Mouse (Mus musculus) embryonic facial prominence, embryonic 10.5 days (tissue): ENCODE data around the gene Nudt14. TPM values are rescaled to one million over a fixed set of nuclear protein-coding genes. Genes with fewer than 3 reads are reported as not detected.

Source experiments
- DNase-seq: peaks from one replicate; pipeline ENCODE4 v3.0.0-alpha.2; 2017; ENCODE audit warnings: low spot score
- H3K27ac ChIP-seq: fragments of 300-500 bp; sonication (generic); replicated peaks from 2 replicates; pipeline ENCODE4 v1.5.1; 2016; ENCODE audit warnings: mild to moderate bottlenecking
- H3K27me3 ChIP-seq: fragments of 300-500 bp; sonication (generic); replicated peaks from 2 replicates; pipeline ENCODE4 v1.6.1; 2016; ENCODE audit warnings: low read depth, mild to moderate bottlenecking; ENCODE audit not compliant: poor library complexity, severe bottlenecking
- H3K36me3 ChIP-seq: fragments of 300-500 bp; sonication (generic); replicated peaks from 2 replicates; pipeline ENCODE4 v1.6.1; 2016; ENCODE audit warnings: mild to moderate bottlenecking, moderate library complexity
- H3K4me1 ChIP-seq: fragments of 300-500 bp; sonication (generic); 2 replicates; pipeline ENCODE4 v1.6.1; 2016
- H3K4me3 ChIP-seq: fragments of 300-500 bp; sonication (generic); 2 replicates; pipeline ENCODE4 v1.5.1; 2016; ENCODE audit warnings: mild to moderate bottlenecking, moderate library complexity
- H3K9me3 ChIP-seq: fragments of 300-500 bp; sonication (generic); 2 replicates; pipeline ENCODE4 v1.6.1; 2016; ENCODE audit warnings: mild to moderate bottlenecking
- WGBS: fragments of 180-500 bp; shearing (Covaris S2); methylation state at CpG from one replicate; pipeline ENCODE4 v1.1.7; 2016; 5-methylcytosine and 5-hydroxymethylcytosine counted together
- polyA plus RNA-seq: library from polyadenylated mRNA; unstranded; fragments of >200 nt; fragmentation: Nextera tagmentation; extraction: Ambion mirVana; gene quantifications from 2 replicates; pipeline ENCODE4 v1.2.1, GENCODE M21; 2016

The Nudt14 gene
- polyA plus RNA-seq, 1 experiment from 2014 or later: 83.8 TPM

GRCm38 (mm10) chr12:112961872-112962271 lies 19.9 kb upstream of the Nudt14 start:
- no peak overlapping the region for H3K4me3 ChIP-seq
- no peaks in the 10 kb centered on the region for H3K9me3 ChIP-seq
- H3K27ac ChIP-seq: no peak overlapping the region
- H3K36me3 ChIP-seq: peaks cover 96% of the 10 kb centered on the region
- H3K4me1 ChIP-seq: no peaks in the 10 kb centered on the region
- no peak for DNase-seq
- 82% methylated on average over 5 of the region's 5 CpGs for WGBS
- H3K27me3 ChIP-seq: no peaks in the 10 kb centered on the region

- 93% methylated on average over 7 of the region's 7 CpGs for WGBS
- H3K4me1 ChIP-seq: no peaks in the 10 kb centered on the region
- peaks cover 96% of the 10 kb centered on the region for H3K36me3 ChIP-seq
Measured at GRCm38 (mm10) chr12:112961428-112961827, 19.5 kb upstream of the Nudt14 start.

DNA sequence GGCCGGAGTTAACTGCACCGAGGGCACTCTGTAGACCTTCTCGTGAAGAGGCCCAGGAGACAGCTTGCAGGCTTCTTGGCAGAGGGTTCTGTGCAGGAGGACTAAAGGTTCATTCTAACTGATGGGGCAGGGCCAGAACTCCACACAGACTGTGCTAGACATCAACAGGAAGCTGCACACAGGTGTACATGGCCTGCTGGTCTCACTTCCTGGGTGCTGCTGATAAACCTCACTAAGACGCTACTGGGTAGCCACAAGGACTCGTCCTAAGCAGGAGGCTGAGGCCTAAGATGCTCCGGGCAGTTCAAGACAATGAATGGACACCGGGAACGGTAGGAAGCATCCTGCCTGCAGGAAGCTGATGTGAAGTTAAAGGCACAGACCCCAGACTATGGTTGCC lies 17.5 kb upstream of the Nudt14 start:
- 84% methylated on average over 8 of the region's 8 CpGs for WGBS
- Histone ChIP-seq H3K9me3 (no peaks in the 10 kb centered on the region), H3K36me3 (peaks cover 77% of the 10 kb centered on the region), H3K27ac (no peak overlapping the region), H3K4me1 (no peaks in the 10 kb centered on the region), H3K27me3 (no peaks in the 10 kb centered on the region), H3K4me3 (no peak overlapping the region)
- no peak for DNase-seq

More at GRCm38 (mm10) chr12:112961428-112961827, 19.5 kb upstream of the Nudt14 start:
- Histone ChIP-seq H3K27me3 (no peaks in the 10 kb centered on the region), H3K27ac (no peak overlapping the region), H3K9me3 (no peaks in the 10 kb centered on the region), H3K4me3 (no peak overlapping the region)
- no peak for DNase-seq

DNA sequence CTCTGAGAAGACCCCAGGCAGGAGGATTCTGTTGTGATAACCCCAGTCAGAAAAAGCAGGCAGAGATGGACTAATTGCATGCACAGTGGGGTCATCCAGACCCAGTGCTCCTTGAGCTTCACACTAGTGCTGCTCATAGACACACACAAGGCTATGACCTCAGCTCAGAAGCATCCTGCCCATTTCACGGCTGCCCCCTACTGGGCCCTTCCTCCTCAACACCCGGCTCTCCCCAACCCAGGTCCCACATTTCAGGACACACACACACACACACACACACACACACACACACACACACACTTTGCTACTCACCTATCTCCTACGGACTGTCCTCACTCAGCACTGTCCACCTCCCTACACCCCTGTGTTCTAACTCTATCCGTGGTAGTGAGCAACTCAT lies 16.4 kb upstream of the Nudt14 start:
- no peaks in the 10 kb centered on the region for H3K4me1 ChIP-seq
- no peaks in the 10 kb centered on the region for H3K27me3 ChIP-seq
- H3K27ac ChIP-seq: no peak overlapping the region
- H3K9me3 ChIP-seq: no peaks in the 10 kb centered on the region
- 41% methylated on average over 4 of the region's 4 CpGs for WGBS
- H3K36me3 ChIP-seq: peaks cover 66% of the 10 kb centered on the region
- DNase-seq: peak; percentile 66
- no peak overlapping the region for H3K4me3 ChIP-seq

DNA sequence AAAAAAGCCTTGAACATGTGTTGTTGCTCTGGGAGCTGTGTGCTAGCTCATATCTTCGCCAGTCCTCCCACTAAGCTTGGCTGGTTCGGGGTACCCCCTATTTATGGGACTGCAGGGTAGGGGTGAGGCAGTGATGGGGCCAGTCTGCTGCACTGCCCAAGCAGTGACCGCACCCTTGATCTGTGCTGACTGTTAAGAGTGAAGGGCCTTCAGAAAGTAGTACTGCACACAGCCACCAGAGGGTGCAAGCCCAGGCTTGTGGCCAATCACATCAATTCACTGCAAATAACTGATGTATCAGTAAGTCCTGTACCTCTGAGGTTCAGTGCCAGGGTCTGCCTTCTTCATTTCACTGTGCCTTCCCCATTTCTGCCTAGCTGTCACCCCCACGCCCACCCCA lies 13.9 kb upstream of the Nudt14 start:
- H3K4me3 ChIP-seq: no peak overlapping the region
- no peaks in the 10 kb centered on the region for H3K9me3 ChIP-seq
- H3K4me1 ChIP-seq: peaks cover 18% of the 10 kb centered on the region
- peaks cover 7% of the 10 kb centered on the region; the same call in 1 of the 2 replicates for H3K27me3 ChIP-seq
- WGBS: 35% methylated on average over 4 of the region's 4 CpGs
- H3K27ac ChIP-seq: no peak overlapping the region
- peaks cover 41% of the 10 kb centered on the region for H3K36me3 ChIP-seq
- DNase-seq: peak; percentile 77

DNA sequence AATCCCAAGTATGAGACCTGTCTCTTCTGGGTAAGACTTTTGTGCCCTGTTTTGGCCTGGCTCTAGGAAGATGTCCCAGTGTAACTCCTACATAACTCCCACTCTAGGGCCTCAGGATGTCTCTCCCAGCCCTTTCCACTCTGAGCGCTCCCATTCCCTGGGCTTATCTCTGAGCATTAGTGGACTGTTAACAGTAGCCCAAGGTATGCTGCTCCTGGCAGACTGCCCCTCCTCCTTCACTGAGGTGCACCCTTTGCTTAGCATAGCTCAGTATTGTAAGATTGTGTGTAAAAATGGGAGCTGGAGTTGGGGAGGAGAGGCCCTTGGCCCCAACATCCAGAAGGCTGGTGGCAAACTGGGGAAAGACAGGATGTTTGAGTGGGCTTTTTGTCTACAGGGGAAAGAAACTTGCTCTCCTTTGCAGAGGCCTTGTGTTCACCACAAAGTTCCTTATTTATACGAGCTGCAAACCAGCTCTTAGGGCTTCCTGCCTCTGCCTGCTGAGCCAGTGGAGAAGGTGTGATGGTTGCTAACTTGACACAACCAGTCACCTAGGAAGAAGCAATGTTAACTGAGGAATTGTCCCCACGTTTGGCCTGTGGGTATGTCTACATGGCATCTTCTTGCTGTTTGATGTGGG lies 11.1 kb upstream of the Nudt14 start:
- Histone ChIP-seq H3K4me1 (peaks cover 43% of the 10 kb centered on the region), H3K27ac (0 out of 2 replicates have a peak overlapping the region, but pooled peaks have one; percentile 14), H3K4me3 (no peak overlapping the region), H3K36me3 (peaks cover 14% of the 10 kb centered on the region), H3K9me3 (no peaks in the 10 kb centered on the region), H3K27me3 (peaks cover 7% of the 10 kb centered on the region; the same call in 1 of the 2 replicates)
- 77% methylated on average over 3 of the region's 3 CpGs for WGBS
- no peak for DNase-seq

- Histone ChIP-seq H3K9me3 (no peaks in the 10 kb centered on the region), H3K27ac (0 out of 2 replicates have a peak overlapping the region, but pooled peaks have one; percentile 14), H3K27me3 (peaks cover 7% of the 10 kb centered on the region; the same call in 1 of the 2 replicates), H3K4me3 (no peak overlapping the region), H3K36me3 (peaks cover 8% of the 10 kb centered on the region), H3K4me1 (peaks cover 49% of the 10 kb centered on the region)
- WGBS: 78% methylated on average over 8 of the region's 8 CpGs
- DNase-seq: no peak
Measured at GRCm38 (mm10) chr12:112952433-112952832, 10.5 kb upstream of the Nudt14 start.

DNA sequence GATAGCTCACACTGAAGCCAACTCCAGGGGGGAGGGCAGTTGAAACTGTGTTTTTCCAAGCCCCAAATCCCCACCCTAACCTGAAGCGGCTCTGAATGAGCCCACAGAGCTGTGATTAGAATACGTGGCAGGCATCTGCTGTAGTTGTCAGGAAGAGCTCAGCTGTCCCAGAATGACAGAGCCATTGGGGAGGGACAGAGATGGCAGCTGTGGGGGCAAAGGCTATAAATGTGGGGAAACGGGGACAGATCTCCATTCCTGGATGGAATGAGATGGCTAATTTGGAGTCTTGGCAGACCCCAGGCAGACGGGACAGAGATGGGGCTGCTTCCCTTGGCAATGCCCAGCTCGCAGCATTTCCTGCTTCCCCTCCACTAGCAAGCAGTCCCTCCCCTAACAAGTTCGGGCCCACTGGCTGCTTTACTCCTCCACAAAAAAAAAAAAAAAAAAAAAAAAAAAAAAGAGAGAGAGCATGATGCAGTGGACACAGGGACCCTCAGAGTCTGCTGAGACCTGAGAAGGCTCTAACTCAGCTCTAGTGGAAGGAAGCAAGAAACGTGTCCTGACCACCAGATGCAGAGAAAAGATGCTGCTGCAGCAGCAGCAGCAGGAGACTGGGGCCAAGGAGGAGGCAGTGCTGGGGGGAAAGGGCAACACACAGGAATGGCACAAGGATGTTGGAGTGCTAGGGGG lies 9.4 kb upstream of the Nudt14 start:
- H3K9me3 ChIP-seq: no peaks in the 10 kb centered on the region
- H3K4me3 ChIP-seq: peak overlapping the region; percentile 74; the same call in 1 of the 2 replicates
- peaks cover 7% of the 10 kb centered on the region; the same call in 1 of the 2 replicates for H3K27me3 ChIP-seq
- peak overlapping the region; percentile 97 for H3K27ac ChIP-seq
- H3K36me3 ChIP-seq: 0 out of 2 replicates have a peak, but pooled peaks cover under 1% of the 10 kb centered on the region
- H3K4me1 ChIP-seq: peaks cover 54% of the 10 kb centered on the region
- WGBS: 25% methylated on average over 7 of the region's 7 CpGs
- no peak for DNase-seq

DNA sequence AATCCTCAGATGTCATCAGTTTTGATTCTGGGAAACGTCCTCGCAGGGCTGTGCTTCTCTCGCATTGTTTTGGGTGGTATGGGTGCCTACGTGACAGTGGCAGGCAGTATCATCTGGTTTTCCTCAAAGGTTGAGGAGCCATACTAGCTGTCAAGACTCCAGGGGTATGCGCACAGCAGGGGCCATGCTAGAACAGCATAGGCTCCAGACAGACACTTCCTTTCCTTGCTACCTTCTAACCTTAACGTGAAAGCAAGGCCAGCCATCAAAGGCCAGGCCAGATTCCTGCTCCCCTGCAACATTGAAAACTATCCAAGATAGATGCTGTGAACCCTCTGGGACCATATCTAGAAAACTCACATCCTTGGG lies 8.8 kb upstream of the Nudt14 start:
- Histone ChIP-seq H3K9me3 (no peaks in the 10 kb centered on the region), H3K4me1 (peaks cover 54% of the 10 kb centered on the region), H3K4me3 (peak overlapping the region; percentile 74), H3K36me3 (no peaks in the 10 kb centered on the region), H3K27ac (peak overlapping the region; percentile 97), H3K27me3 (peaks cover 7% of the 10 kb centered on the region; the same call in 1 of the 2 replicates)
- peak; percentile 39 for DNase-seq
- 10% methylated on average over 6 of the region's 6 CpGs for WGBS

GRCm38 (mm10) chr12:112950040-112950760 lies 8.3 kb upstream of the Nudt14 start:
- Histone ChIP-seq H3K9me3 (no peaks in the 10 kb centered on the region), H3K4me1 (peaks cover 54% of the 10 kb centered on the region), H3K36me3 (no peaks in the 10 kb centered on the region), H3K4me3 (peak overlapping the region; percentile 74), H3K27me3 (peaks cover 7% of the 10 kb centered on the region; the same call in 1 of the 2 replicates), H3K27ac (peak overlapping the region; percentile 97)
- peak; percentile 93 for DNase-seq
- under 1% methylated on average over 58 of the region's 58 CpGs for WGBS

DNA sequence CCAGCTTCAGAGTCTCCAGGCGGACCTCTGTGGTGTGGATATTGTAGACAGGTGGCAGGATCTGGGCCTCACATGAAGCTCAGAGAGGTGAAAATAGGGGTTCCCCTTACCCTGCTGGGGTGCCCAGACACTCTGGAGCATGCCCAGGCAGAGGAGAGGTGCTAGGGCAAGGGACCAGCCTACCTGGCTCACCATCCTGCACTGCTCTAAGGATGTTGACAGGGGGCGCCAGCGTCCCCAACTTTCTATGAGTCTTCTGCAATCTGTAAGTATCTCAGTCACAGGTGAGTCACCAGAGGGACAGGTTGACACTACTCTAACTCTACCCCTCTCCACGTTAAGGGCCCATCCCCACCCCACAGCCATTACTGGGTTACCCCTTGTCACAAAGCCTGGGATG lies 5.4 kb upstream of the Nudt14 start:
- peaks cover 14% of the 10 kb centered on the region; the same call in 1 of the 2 replicates for H3K27me3 ChIP-seq
- peaks cover 52% of the 10 kb centered on the region for H3K4me1 ChIP-seq
- H3K9me3 ChIP-seq: no peaks in the 10 kb centered on the region
- H3K4me3 ChIP-seq: no peak overlapping the region
- WGBS: 26% methylated on average over 4 of the region's 4 CpGs
- peak; percentile 36 for DNase-seq
- 0 out of 2 replicates have a peak overlapping the region, but pooled peaks have one; percentile 27 for H3K27ac ChIP-seq
- no peaks in the 10 kb centered on the region for H3K36me3 ChIP-seq

DNA sequence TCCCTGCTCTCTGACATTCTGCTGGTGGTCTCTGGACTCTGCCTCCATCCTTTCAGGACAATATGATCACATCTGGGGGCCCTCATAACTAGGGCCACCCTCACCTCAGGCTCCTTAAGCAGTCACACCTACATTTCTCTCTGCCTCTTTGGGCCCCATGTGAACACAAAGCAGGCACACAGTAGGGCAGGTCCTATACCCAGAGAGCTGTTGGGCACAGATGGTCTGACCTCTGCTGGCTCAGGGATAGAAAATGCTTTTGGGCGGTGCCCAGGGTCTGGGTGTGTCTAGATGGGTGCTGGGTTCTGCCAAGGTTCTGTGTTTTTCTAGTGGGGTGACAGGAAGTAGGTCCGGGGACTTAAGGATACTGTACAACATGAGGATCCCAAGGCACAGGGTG lies 1.7 kb upstream of the Nudt14 start:
- Histone ChIP-seq H3K27ac (no peak overlapping the region), H3K9me3 (no peaks in the 10 kb centered on the region), H3K36me3 (no peaks in the 10 kb centered on the region), H3K27me3 (peaks cover 17% of the 10 kb centered on the region; the same call in 1 of the 2 replicates), H3K4me3 (no peak overlapping the region), H3K4me1 (peaks cover 53% of the 10 kb centered on the region)
- 81% methylated on average over 2 of the region's 2 CpGs for WGBS
- no peak for DNase-seq
